Mouse (Mus musculus): ENCODE results near the gene Scamp5. TPM values are rescaled to one million over a fixed set of nuclear protein-coding genes. Genes with fewer than 3 reads are reported as not detected.
A peak's percentile ranks its signal among the peaks of the same experiment; 100 is the strongest.
"Not testable (repeated sequence)": the region's sequence is repeated elsewhere in the genome, so short reads cannot be mapped to it uniquely, and the experiment has no call there.

Scamp5 gene
- polyA plus RNA-seq, 1 experiment from 2014 or later: 165 TPM

DNA sequence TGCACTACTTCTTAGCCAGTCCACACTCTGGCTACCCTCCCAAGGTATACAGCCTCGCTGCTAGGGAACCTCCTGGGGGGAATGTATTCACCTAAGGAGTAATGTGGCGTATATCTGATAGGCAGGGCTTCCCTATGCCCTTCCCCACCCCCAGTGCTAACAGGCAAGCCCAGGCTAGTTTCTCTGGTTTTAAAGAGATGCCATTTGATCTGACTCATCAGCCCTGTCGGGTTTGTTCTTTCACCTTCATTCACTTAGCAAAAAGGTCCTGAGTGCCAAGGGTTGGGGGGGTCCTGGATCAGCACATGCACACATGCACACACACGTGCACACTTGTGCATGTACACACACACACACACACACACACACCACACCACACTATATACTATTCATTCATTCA, 39.9 kb downstream of the Scamp5 start:
- Histone ChIP-seq H3K4me1 (ENCODE audit: control insufficient read depth, insufficient read depth, low read depth, low read length) (no peaks in the 10 kb centered on the region), H3K27me3 (replicated peaks; ENCODE audit: control insufficient read depth, insufficient read depth, low read length) (no peaks in the 10 kb centered on the region), H3K4me2 (ENCODE audit: low read length) (no peak overlapping the region), H3K4me3 (ENCODE audit: low read length) (no peak overlapping the region), H3K27ac (ENCODE audit: low read depth, low read length) (no peak overlapping the region), H3K9me3 (ENCODE audit: control insufficient read depth, low read length) (no peaks in the 10 kb centered on the region), H3K9ac (ENCODE audit: low read depth, low read length) (no peak overlapping the region), H3K36me3 (ENCODE audit: control insufficient read depth, insufficient read depth, low read length) (no peaks in the 10 kb centered on the region)
- no peak for ATAC-seq
- 74% methylated on average over 4 of the region's 4 CpGs for WGBS

DNA sequence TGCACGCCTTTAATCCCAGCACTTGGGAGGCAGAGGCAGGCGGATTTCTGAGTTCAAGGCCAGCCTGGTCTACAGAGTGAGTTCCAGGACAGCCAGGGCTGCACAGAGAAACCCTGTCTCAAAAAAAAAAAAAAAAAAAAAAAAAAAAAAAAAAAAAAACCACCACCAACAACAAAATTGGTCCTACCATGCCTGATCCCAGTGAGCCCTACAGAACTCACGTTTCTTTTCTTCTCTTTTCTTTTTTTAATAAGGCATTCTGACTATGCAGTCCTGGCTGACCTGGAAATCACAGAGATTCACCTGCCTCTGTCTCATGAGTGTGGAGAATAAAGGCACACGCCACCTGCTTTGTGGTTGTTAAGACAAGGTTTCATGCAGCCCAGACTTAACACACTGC, 40.7 kb downstream of the Scamp5 start:
- not testable (repeated sequence) for H3K4me2 ChIP-seq (ENCODE audit: low read length)
- 92% methylated on average over 4 of the region's 4 CpGs for WGBS

DNA sequence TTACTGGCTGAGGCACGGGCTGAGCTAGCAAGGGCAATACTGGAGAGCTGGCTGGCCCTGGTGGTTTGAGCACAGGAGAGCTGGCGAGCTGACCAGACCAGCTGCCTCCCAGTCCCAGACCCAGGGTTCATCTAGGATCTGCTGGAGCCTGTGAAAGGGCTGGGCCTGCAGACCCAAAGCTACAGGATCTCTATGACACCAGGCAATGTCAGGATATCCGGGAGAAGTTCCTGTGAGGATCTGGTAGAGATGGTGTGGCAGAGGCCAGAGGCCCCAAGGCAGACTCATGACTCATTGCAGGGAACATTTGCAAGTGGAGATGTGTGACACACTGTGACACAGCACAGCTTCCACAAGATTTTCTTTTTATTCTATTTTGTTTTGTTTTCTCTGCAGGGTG, 42.7 kb downstream of the Scamp5 start:
- ATAC-seq: no peak
- no peaks in the 10 kb centered on the region for H3K27me3 ChIP-seq (replicated peaks; ENCODE audit: control insufficient read depth, insufficient read depth, low read length)
- H3K4me3 ChIP-seq (ENCODE audit: low read length): no peak overlapping the region
- no peak overlapping the region for H3K9ac ChIP-seq (ENCODE audit: low read depth, low read length)
- peaks cover 12% of the 10 kb centered on the region for H3K4me1 ChIP-seq (ENCODE audit: control insufficient read depth, insufficient read depth, low read depth, low read length)
- H3K4me2 ChIP-seq (ENCODE audit: low read length): no peak overlapping the region
- H3K36me3 ChIP-seq (ENCODE audit: control insufficient read depth, insufficient read depth, low read length): no peaks in the 10 kb centered on the region
- H3K9me3 ChIP-seq (ENCODE audit: control insufficient read depth, low read length): no peaks in the 10 kb centered on the region
- no peak overlapping the region for H3K27ac ChIP-seq (ENCODE audit: low read depth, low read length)
- 91% methylated on average over 3 of the region's 3 CpGs for WGBS

More for the DNA sequence above, 40.7 kb downstream of the Scamp5 start:
- not testable (repeated sequence) for H3K4me3 ChIP-seq (ENCODE audit: low read length); H3K4me1 ChIP-seq (ENCODE audit: control insufficient read depth, insufficient read depth, low read depth, low read length); H3K27me3 ChIP-seq (replicated peaks; ENCODE audit: control insufficient read depth, insufficient read depth, low read length); H3K9ac ChIP-seq (ENCODE audit: low read depth, low read length); H3K27ac ChIP-seq (ENCODE audit: low read depth, low read length); ATAC-seq; H3K36me3 ChIP-seq (ENCODE audit: control insufficient read depth, insufficient read depth, low read length); H3K9me3 ChIP-seq (ENCODE audit: control insufficient read depth, low read length)

DNA sequence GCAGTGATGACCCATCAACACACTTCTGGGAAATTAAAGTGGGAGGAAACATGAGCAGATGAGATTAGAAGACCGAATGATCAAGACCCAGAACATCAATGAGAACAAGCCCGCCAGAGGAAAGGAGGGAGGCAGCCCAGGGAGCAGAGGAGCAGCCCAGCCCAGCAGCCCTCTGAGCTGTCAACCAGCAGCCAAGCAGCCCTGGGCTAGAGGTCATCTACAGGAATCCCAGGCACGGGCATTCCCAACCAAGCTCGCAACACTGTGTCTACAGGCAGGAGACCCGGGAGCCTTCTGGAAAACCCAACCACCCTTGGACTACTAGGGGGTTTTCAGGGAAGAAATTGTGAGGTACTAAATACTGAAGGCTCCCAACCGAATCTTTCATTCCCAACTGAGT, 43.8 kb downstream of the Scamp5 start:
- H3K36me3 ChIP-seq (ENCODE audit: control insufficient read depth, insufficient read depth, low read length): no peaks in the 10 kb centered on the region
- H3K9me3 ChIP-seq (ENCODE audit: control insufficient read depth, low read length): no peaks in the 10 kb centered on the region
- no peak overlapping the region for H3K4me3 ChIP-seq (ENCODE audit: low read length)
- no peak for ATAC-seq
- 77% methylated on average over 6 of the region's 6 CpGs for WGBS
- H3K9ac ChIP-seq (ENCODE audit: low read depth, low read length): no peak overlapping the region
- no peaks in the 10 kb centered on the region for H3K27me3 ChIP-seq (replicated peaks; ENCODE audit: control insufficient read depth, insufficient read depth, low read length)
- H3K4me1 ChIP-seq (ENCODE audit: control insufficient read depth, insufficient read depth, low read depth, low read length): peaks cover 17% of the 10 kb centered on the region
- H3K4me2 ChIP-seq (ENCODE audit: low read length): no peak overlapping the region
- no peak overlapping the region for H3K27ac ChIP-seq (ENCODE audit: low read depth, low read length)

DNA sequence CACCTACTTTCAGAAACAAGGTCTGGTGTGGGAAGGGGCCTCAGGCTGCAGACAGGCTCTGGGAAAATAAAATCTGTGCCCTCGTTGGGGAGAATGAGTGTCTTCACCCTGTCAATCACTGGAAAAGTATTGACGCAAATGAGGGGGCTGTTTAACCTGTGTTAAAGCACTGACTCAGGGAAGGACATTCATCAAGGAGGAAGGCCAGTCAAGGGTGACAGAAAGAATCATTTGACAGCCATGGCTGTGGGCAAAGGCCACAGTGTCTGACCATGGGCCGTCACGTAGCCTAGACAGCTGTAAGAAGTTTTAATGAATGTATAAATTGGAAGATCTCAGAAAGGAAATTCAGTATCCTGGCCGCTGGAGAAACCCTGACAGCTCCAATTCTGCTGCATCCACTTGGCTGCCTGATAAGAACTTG, 46.2 kb downstream of the Scamp5 start:
- 64% methylated on average over 5 of the region's 5 CpGs for WGBS
- Histone ChIP-seq H3K36me3 (ENCODE audit: control insufficient read depth, insufficient read depth, low read length) (no peaks in the 10 kb centered on the region), H3K27me3 (replicated peaks; ENCODE audit: control insufficient read depth, insufficient read depth, low read length) (no peaks in the 10 kb centered on the region), H3K4me3 (ENCODE audit: low read length) (no peak overlapping the region), H3K9me3 (ENCODE audit: control insufficient read depth, low read length) (no peaks in the 10 kb centered on the region), H3K9ac (ENCODE audit: low read depth, low read length) (no peak overlapping the region), H3K4me1 (ENCODE audit: control insufficient read depth, insufficient read depth, low read depth, low read length) (peaks cover 17% of the 10 kb centered on the region), H3K27ac (ENCODE audit: low read depth, low read length) (no peak overlapping the region), H3K4me2 (ENCODE audit: low read length) (no peak overlapping the region)
- ATAC-seq: no peak

DNA sequence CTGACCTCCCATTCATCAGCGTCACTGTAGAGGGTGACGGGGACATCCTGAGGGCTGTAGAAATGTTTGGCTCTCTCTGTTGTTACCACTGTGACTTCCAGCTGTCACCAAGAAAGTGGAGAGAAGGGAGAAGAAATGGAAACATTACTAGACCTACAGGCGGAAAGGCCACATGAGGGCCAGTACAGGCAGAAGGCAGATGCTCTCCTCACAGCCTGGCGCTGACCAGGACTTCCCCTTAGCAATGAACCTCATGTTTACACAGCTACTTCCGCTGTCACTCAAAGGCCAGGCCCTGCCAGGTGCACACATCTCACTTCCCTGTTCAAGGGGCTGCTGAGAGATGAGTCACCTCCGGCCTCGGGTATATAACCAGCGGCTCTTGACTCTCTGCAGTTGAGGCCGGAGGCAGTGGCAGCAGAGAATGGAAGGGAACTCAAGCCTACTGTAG, 46.7 kb downstream of the Scamp5 start:
- peaks cover 17% of the 10 kb centered on the region for H3K4me1 ChIP-seq (ENCODE audit: control insufficient read depth, insufficient read depth, low read depth, low read length)
- no peaks in the 10 kb centered on the region for H3K27me3 ChIP-seq (replicated peaks; ENCODE audit: control insufficient read depth, insufficient read depth, low read length)
- ATAC-seq: peak; percentile 19; the same call in 1 of the 2 replicates
- H3K9me3 ChIP-seq (ENCODE audit: control insufficient read depth, low read length): no peaks in the 10 kb centered on the region
- WGBS: 62% methylated on average over 9 of the region's 9 CpGs
- H3K4me2 ChIP-seq (ENCODE audit: low read length): peak overlapping the region; percentile 13; the same call in 1 of the 2 replicates
- H3K27ac ChIP-seq (ENCODE audit: low read depth, low read length): peak overlapping the region; percentile 64
- H3K4me3 ChIP-seq (ENCODE audit: low read length): no peak overlapping the region
- H3K9ac ChIP-seq (ENCODE audit: low read depth, low read length): no peak overlapping the region
- no peaks in the 10 kb centered on the region for H3K36me3 ChIP-seq (ENCODE audit: control insufficient read depth, insufficient read depth, low read length)

DNA sequence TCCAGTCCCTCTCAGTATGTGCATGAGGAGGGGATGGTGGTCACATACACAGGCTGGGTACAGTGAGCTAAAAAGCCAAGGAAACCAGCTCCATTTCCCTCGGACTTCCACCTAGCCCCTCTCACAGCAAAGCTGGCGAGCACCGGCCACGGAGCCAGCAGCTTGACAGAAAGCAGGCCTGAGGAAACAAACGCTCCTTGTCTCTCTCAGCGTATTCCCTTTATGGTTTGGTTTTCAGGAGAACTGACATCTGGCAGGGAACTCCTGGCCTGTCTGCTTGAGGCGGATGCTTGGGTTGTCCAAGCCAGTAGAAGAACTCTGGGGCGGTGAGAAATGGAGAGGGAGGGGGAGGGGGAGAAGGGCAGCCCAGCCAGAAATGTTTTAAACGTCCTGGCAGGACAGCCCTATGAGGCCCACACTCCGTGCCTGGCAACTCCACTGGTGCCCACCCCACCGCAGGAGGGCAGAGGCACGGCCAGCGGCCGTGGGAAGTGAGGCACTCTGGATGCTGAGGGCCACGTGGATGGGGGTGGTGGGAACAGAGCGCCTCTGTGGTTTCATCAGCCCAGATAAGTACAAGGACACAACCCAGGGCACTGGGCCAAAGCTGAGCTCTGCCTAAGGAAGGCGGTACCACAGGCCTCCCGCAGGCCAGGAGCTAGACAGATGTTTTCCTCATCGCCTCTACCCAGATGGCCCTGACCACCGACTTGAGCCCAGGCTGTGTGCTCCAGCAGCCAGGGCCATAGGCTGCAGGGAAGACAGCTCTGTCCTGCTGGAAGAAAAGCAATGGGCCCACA, 47.3 kb downstream of the Scamp5 start:
- Histone ChIP-seq H3K9ac (ENCODE audit: low read depth, low read length) (no peak overlapping the region), H3K27me3 (replicated peaks; ENCODE audit: control insufficient read depth, insufficient read depth, low read length) (no peaks in the 10 kb centered on the region), H3K4me3 (ENCODE audit: low read length) (no peak overlapping the region), H3K36me3 (ENCODE audit: control insufficient read depth, insufficient read depth, low read length) (no peaks in the 10 kb centered on the region), H3K4me2 (ENCODE audit: low read length) (peak overlapping the region; percentile 18; the same call in 1 of the 2 replicates), H3K4me1 (ENCODE audit: control insufficient read depth, insufficient read depth, low read depth, low read length) (peaks cover 17% of the 10 kb centered on the region), H3K27ac (ENCODE audit: low read depth, low read length) (peak overlapping the region; percentile 64), H3K9me3 (ENCODE audit: control insufficient read depth, low read length) (no peaks in the 10 kb centered on the region)
- WGBS: 49% methylated on average over 20 of the region's 20 CpGs
- peak; percentile 93 for ATAC-seq

DNA sequence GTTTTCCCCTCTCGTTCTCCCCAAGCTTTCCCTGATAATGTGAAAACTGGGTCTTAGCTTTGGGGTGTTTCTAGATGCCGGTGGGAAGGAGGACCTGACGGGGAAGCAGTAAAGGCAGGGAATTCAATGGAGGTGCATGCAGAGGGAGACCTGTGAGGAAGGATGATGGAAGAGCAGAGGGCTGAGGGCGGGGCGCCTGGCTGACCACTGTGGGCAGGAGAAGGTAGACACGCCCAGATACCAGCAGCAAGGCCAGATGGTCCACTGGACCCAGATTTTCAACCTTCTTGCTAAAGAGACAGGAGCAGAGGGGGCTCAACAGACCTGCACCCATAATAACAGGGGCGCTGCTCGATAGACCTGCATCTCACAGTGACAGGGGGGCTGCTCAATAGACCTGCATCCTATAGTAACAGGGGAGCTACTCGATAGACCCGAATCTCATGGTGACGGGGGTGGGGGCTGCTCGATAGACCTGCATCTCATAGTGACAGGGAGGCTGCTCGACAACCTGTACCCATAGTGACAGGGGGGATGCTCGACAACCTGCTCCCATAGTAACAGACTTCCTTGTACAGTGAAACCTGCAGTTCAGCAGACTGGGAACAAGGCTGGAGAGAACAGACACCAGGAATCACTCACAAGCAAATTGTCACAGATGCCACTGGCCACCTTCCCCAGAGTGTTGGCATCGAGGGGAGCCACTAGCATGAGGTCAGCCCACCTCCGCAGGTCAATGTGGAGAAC, 48.2 kb downstream of the Scamp5 start:
- no peaks in the 10 kb centered on the region for H3K9me3 ChIP-seq (ENCODE audit: control insufficient read depth, low read length)
- peak overlapping the region; percentile 44 for H3K27ac ChIP-seq (ENCODE audit: low read depth, low read length)
- H3K4me3 ChIP-seq (ENCODE audit: low read length): no peak overlapping the region
- no peaks in the 10 kb centered on the region for H3K27me3 ChIP-seq (replicated peaks; ENCODE audit: control insufficient read depth, insufficient read depth, low read length)
- H3K4me1 ChIP-seq (ENCODE audit: control insufficient read depth, insufficient read depth, low read depth, low read length): peaks cover 17% of the 10 kb centered on the region
- WGBS: 88% methylated on average over 16 of the region's 16 CpGs
- ATAC-seq: no peak
- H3K9ac ChIP-seq (ENCODE audit: low read depth, low read length): no peak overlapping the region
- no peaks in the 10 kb centered on the region for H3K36me3 ChIP-seq (ENCODE audit: control insufficient read depth, insufficient read depth, low read length)
- no peak overlapping the region; the same call in 1 of the 2 replicates for H3K4me2 ChIP-seq (ENCODE audit: low read length)

DNA sequence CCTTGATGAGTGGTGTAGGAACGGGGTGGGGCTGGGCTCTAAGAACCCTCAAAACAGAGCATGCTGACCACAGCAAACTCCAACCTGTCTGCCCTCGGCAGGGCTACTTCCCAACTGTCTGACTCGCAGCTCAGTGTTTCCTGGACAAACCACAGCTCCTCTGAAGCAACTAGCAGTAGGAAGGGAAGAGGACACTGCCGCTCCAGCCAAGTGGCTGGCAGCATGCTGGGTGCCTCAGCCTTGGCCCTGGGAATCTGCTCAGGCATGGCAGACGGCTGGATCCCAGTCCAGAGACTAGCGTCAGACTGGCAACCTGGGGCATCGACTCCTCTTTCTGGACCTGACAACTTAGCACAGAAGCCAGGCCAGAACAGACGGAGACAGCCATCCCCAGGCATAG, 50.5 kb downstream of the Scamp5 start:
- Histone ChIP-seq H3K4me3 (ENCODE audit: low read length) (no peak overlapping the region), H3K27ac (ENCODE audit: low read depth, low read length) (no peak overlapping the region), H3K4me2 (ENCODE audit: low read length) (no peak overlapping the region), H3K27me3 (replicated peaks; ENCODE audit: control insufficient read depth, insufficient read depth, low read length) (no peaks in the 10 kb centered on the region), H3K36me3 (ENCODE audit: control insufficient read depth, insufficient read depth, low read length) (0 out of 2 replicates have a peak, but pooled peaks cover under 1% of the 10 kb centered on the region), H3K9me3 (ENCODE audit: control insufficient read depth, low read length) (no peaks in the 10 kb centered on the region), H3K9ac (ENCODE audit: low read depth, low read length) (no peak overlapping the region), H3K4me1 (ENCODE audit: control insufficient read depth, insufficient read depth, low read depth, low read length) (peaks cover 17% of the 10 kb centered on the region)
- ATAC-seq: no peak
- 77% methylated on average over 8 of the region's 8 CpGs for WGBS

Data from hindbrain, embryonic 16.5 days (tissue).